Mouse (Mus musculus): ENCODE results near the gene Map1s. TPM values are rescaled to one million over a fixed set of nuclear protein-coding genes. Genes with fewer than 3 reads are reported as not detected.
A peak's percentile ranks its signal among the peaks of the same experiment; 100 is the strongest.

Map1s gene
- 67.8 and 72.3 TPM in 2 replicates for polyA plus RNA-seq (2016; fragmentation: Nextera tagmentation; extraction: Ambion mirVana)

DNA sequence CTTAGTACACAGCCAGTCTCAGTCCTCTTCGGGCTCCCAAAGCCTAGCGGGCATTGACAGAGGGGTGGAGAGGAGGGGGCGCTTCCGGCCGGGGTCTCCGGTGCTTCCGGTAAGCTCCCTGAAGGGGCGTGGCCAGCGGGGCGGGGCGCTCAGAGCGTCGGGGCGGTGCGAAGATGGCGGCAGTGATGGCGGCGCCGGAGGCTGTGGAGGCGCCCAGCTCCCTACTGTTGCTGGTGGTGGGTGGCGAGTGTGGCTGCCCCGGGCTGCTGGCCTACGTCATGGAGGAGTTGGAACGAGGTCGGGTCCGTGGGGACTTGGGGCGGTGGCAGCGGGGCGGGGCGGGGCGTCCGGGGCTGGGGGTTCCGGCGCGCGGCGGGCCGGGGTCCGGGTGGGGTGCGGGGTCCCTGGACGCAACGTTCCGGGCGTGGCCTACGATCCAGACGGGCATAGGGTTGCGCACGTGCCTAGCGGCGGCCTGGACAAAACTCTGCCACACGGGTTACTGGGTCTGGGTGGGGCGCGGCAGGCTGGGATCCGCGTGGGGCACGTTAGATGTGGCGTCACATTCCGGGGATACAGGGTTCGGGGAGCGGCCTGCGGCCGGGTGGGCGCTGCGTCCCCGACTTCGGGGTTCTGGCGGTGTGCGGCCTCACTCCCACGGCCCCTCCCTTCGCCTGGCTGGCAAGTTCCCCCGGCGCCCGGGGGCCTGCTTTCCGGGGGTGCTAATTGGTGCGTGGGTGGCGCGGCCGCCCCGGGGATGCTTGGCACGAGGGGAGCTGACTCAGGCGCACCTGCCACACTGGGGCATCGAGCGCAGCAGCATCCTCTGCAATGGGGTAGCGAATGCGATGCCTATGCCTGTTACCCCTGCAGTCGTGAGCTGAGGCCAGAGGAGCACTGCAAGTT is at the start of gene Map1s:
Gene Map1s (plus strand): TSS at position 102 of the 906 bp plus-strand sequence.
- H3K27ac ChIP-seq (replicated peaks) = peak within 1 kb of the TSS; percentile 98
- peaks cover 22% of the 10 kb centered on the region for H3K4me1 ChIP-seq
- peaks cover 10% of the 10 kb centered on the region; the same call in 1 of the 2 replicates for H3K27me3 ChIP-seq (replicated peaks; ENCODE audit: low read depth, poor library complexity, severe bottlenecking)
- peak; percentile 95 for DNase-seq (ENCODE audit: low spot score)
- no peaks in the 10 kb centered on the region for H3K9me3 ChIP-seq
- WGBS = under 1% methylated on average over 86 of the region's 86 CpGs
- H3K36me3 ChIP-seq (replicated peaks) = peaks cover 19% of the 10 kb centered on the region
- H3K4me3 ChIP-seq = peak within 1 kb of the TSS; percentile 94

GRCm38 (mm10) chr8:70856028-70856427 is 49.7 kb upstream of the Map1s start:
- 66% methylated on average over 5 of the region's 5 CpGs for WGBS

DNA sequence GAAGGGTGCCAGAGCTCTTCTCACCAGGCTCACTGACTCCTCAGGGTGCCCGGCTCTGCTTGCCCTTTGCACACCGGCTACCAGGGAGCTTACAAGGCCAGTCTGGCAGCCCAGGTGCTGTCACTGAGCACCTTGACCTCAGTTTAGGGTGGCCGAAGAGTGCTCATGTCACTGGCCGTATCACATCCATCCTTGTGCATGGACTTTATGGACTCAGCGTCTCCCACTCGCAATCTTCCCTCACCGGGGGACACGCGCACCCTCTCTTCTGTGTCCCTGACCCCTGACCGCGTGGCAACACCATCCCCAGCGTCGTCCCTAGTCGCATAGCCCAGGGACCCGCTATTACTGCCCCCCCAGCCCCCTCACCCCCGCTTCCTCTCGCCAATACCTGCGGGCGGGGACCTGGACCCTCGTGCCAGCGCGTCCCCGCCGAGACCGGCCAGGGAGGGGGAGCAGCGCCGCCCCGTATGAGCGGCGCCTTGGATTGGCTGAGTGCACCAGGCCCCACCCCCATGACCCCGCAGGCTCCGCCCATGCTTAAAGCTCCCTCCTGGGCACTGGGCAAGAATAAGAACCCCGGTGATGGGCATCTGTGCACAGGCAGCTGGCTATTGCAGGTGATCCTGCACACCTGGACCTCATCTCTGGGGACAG is 49.1 kb upstream of the Map1s start:
- Histone ChIP-seq H3K36me3 (replicated peaks) (no peaks in the 10 kb centered on the region; the same call in 1 of the 2 replicates), H3K27me3 (replicated peaks; ENCODE audit: low read depth, poor library complexity, severe bottlenecking) (peaks cover 52% of the 10 kb centered on the region), H3K27ac (replicated peaks) (peak overlapping the region; percentile 70), H3K4me1 (peaks cover 48% of the 10 kb centered on the region), H3K9me3 (no peaks in the 10 kb centered on the region), H3K4me3 (peak overlapping the region; percentile 66)
- WGBS = 6% methylated on average over 33 of the region's 33 CpGs
- peak; percentile 84 for DNase-seq (ENCODE audit: low spot score)

More at GRCm38 (mm10) chr8:70856028-70856427, 49.7 kb upstream of the Map1s start:
- no peaks in the 10 kb centered on the region; the same call in 1 of the 2 replicates for H3K36me3 ChIP-seq (replicated peaks)
- peaks cover 45% of the 10 kb centered on the region for H3K27me3 ChIP-seq (replicated peaks; ENCODE audit: low read depth, poor library complexity, severe bottlenecking)
- no peaks in the 10 kb centered on the region for H3K9me3 ChIP-seq
- H3K4me1 ChIP-seq = peaks cover 45% of the 10 kb centered on the region
- H3K27ac ChIP-seq (replicated peaks) = no peak overlapping the region
- DNase-seq (ENCODE audit: low spot score) = no peak
- H3K4me3 ChIP-seq = peak overlapping the region; percentile 66; the same call in 1 of the 2 replicates

DNA sequence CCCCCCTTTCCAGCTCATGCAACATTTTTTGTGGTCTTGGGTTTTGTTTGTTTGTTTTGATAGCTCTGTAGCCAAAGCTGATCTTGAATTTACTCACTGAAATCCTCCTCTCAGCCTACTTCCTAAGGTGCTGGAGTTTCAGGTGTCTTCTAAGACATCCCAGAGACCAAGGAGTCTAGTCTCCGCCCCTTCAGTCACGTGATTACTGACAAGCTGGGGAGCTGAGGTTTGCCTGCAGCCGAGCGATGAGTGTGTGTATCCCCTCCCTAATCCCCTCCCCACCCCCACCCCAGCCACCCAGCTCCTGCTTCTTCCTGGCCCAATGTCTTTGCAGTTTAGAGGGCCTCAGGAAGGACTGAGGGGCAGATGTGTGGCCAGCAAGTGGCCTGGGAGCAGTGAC is 48.2 kb upstream of the Map1s start:
- H3K36me3 ChIP-seq (replicated peaks) = no peaks in the 10 kb centered on the region; the same call in 1 of the 2 replicates
- H3K27me3 ChIP-seq (replicated peaks; ENCODE audit: low read depth, poor library complexity, severe bottlenecking) = peaks cover 60% of the 10 kb centered on the region
- peak overlapping the region; percentile 32 for H3K27ac ChIP-seq (replicated peaks)
- H3K4me1 ChIP-seq = peaks cover 46% of the 10 kb centered on the region
- H3K4me3 ChIP-seq = peak overlapping the region; percentile 66; the same call in 1 of the 2 replicates
- DNase-seq (ENCODE audit: low spot score) = peak; percentile 47
- no peaks in the 10 kb centered on the region for H3K9me3 ChIP-seq
- 10% methylated on average over 4 of the region's 4 CpGs for WGBS

GRCm38 (mm10) chr8:70862824-70863641 is 42.7 kb upstream of the Map1s start, which contains the start of gene Kcnn1:
Gene Kcnn1 (minus strand): TSS chr8:70863258.
- H3K9me3 ChIP-seq = no peaks in the 10 kb centered on the region
- peaks cover 68% of the 10 kb centered on the region for H3K4me1 ChIP-seq
- H3K27me3 ChIP-seq (replicated peaks; ENCODE audit: low read depth, poor library complexity, severe bottlenecking) = peaks cover 58% of the 10 kb centered on the region
- WGBS = 1% methylated on average over 55 of the region's 55 CpGs
- H3K36me3 ChIP-seq (replicated peaks) = peaks cover 9% of the 10 kb centered on the region
- peak; percentile 80 for DNase-seq (ENCODE audit: low spot score)
- H3K27ac ChIP-seq (replicated peaks) = peak within 1 kb of the TSS; percentile 96
- H3K4me3 ChIP-seq = peak within 1 kb of the TSS; percentile 66

DNA sequence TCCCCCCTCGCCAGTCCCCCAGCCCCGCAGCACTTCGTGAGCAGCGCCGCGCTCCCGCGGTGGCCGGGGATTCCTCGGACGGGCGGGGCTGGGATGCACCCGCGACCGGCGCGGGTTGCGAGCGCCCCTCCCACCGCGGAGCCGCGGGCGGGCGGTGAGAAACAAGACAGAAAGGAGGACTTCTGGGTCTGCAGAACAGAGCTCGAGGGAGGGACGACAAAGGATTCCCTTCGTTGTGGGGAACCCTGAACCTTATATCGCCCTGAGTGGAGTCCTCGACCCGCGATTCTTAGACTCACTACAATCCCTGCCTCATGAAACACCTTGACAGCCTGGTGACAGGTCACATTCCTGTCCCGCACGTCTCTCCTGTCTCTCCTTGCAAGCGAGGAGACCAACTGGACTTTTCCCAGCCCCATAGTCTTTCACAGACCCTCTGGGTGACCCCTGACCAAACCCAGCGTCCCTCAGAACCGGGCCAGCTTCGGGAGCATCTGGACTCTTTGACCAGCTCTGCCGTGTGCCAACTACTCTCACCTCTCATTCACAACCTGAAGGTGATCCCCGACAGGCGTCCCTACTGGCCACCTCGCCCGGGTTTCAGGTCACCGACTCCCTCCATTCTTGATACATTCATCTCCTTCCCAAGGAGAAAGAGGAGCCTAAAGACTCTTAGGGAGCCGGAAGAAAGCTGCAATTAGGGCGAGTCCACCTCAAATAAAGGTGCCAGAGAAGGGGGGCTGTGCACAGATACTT is 41.6 kb upstream of the Map1s start:
- 1% methylated on average over 46 of the region's 46 CpGs for WGBS
- Histone ChIP-seq H3K27me3 (replicated peaks; ENCODE audit: low read depth, poor library complexity, severe bottlenecking) (peaks cover 48% of the 10 kb centered on the region), H3K4me3 (peak overlapping the region; percentile 66), H3K9me3 (no peaks in the 10 kb centered on the region), H3K36me3 (replicated peaks) (peaks cover 16% of the 10 kb centered on the region), H3K27ac (replicated peaks) (peak overlapping the region; percentile 96), H3K4me1 (peaks cover 69% of the 10 kb centered on the region)
- DNase-seq (ENCODE audit: low spot score) = peak; percentile 63

DNA sequence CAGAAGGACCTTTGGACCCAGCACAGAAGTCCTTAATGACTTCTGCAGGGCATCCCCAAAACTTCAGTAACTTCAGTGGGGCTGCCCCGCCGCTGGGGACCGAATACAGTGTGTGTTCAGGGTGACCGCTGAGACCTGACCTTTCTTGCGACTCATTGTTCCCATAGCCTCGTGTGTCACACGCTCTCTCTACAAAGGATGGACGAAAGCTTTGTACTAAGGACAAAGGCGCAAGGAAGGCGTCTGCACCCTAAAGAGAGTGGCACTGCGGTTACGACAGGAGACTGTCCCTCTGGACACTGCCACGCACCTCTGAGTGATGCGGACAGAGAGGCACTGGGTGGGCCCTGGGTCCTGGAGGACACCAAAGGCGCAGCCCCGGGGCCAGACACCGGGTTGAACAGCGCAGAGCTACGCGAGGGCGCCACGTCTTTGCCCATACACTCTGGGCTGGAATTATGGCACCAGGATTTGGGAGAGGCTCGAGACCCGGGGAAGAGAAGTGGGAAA is 41.0 kb upstream of the Map1s start:
- under 1% methylated on average over 24 of the region's 24 CpGs for WGBS
- Histone ChIP-seq H3K9me3 (no peaks in the 10 kb centered on the region), H3K36me3 (replicated peaks) (peaks cover 16% of the 10 kb centered on the region), H3K27ac (replicated peaks) (peak overlapping the region; percentile 96), H3K27me3 (replicated peaks; ENCODE audit: low read depth, poor library complexity, severe bottlenecking) (peaks cover 44% of the 10 kb centered on the region), H3K4me1 (peaks cover 76% of the 10 kb centered on the region), H3K4me3 (peak overlapping the region; percentile 66)
- DNase-seq (ENCODE audit: low spot score) = peak; percentile 74

DNA sequence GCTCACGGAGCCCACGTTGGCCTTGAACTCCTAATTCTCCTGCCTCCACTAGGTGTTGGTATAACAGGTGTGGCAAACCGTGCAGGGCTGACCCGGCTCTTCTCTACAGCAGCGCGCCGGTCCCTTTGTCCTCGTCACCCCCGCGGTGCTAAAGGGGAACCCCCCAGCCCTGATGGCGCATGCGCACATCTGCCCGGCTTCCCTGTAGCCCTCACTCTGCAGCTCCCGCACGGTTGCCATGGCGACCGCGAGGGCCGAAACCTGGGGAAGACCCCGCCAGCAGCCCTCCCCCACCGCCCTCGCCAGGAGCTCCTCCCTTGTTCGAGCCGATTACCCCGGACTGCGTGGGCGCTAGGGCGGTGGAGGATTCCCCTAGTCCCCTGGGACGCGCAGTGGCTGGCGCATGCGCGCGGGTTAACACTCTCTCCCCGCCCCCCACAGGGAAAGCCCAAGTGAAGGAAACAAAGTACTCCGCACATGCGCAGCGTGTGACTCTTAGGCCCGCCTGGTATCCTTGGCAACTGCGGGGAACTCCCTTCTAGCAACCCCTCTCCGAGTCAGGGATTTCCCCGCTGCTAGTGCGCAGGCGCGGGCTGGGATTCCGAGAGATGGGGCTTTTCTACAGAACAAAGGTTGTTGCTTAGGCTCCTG is 40.3 kb upstream of the Map1s start:
- Histone ChIP-seq H3K36me3 (replicated peaks) (peaks cover 16% of the 10 kb centered on the region), H3K27ac (replicated peaks) (peak overlapping the region; percentile 96), H3K4me3 (peak overlapping the region; percentile 66), H3K27me3 (replicated peaks; ENCODE audit: low read depth, poor library complexity, severe bottlenecking) (peaks cover 39% of the 10 kb centered on the region), H3K4me1 (peaks cover 77% of the 10 kb centered on the region), H3K9me3 (no peaks in the 10 kb centered on the region)
- under 1% methylated on average over 46 of the region's 46 CpGs for WGBS
- peak; percentile 100 for DNase-seq (ENCODE audit: low spot score)

- Histone ChIP-seq H3K27me3 (replicated peaks; ENCODE audit: low read depth, poor library complexity, severe bottlenecking) (peaks cover 35% of the 10 kb centered on the region), H3K4me1 (peaks cover 79% of the 10 kb centered on the region), H3K4me3 (peak overlapping the region; percentile 66), H3K36me3 (replicated peaks) (peaks cover 16% of the 10 kb centered on the region), H3K27ac (replicated peaks) (peak overlapping the region; percentile 96), H3K9me3 (no peaks in the 10 kb centered on the region)
- WGBS = 9% methylated on average over 12 of the region's 12 CpGs
- DNase-seq (ENCODE audit: low spot score) = no peak
Measured at GRCm38 (mm10) chr8:70866001-70866520, 39.7 kb upstream of the Map1s start.

DNA sequence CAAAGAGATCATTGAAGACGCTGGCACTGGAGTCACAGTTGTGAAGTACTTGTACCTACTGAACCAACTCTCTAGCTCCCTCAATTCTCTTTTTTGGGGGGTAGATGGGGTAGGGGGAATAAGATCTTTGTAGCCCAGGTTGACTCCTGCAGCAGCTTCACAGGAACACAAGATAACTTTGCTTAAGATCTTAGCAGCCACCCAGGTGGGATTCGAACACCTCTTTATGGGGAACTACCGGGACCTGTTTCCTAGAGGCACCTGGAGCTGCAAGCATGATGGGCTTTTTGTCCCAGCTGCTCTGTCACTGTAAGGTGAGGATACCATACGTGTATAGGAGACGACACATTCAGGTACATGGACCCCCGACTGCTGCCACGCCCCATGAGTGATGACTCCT is 39.2 kb upstream of the Map1s start:
- Histone ChIP-seq H3K4me3 (peak overlapping the region; percentile 66), H3K36me3 (replicated peaks) (peaks cover 16% of the 10 kb centered on the region), H3K27ac (replicated peaks) (peak overlapping the region; percentile 96; the same call in 1 of the 2 replicates), H3K27me3 (replicated peaks; ENCODE audit: low read depth, poor library complexity, severe bottlenecking) (peaks cover 30% of the 10 kb centered on the region), H3K4me1 (peaks cover 78% of the 10 kb centered on the region), H3K9me3 (no peaks in the 10 kb centered on the region)
- no peak for DNase-seq (ENCODE audit: low spot score)
- 83% methylated on average over 7 of the region's 7 CpGs for WGBS

Measured in embryonic facial prominence, embryonic 10.5 days (tissue).